Mouse (Mus musculus): ENCODE data around the gene Pcsk4.

Pcsk4 gene

DNA sequence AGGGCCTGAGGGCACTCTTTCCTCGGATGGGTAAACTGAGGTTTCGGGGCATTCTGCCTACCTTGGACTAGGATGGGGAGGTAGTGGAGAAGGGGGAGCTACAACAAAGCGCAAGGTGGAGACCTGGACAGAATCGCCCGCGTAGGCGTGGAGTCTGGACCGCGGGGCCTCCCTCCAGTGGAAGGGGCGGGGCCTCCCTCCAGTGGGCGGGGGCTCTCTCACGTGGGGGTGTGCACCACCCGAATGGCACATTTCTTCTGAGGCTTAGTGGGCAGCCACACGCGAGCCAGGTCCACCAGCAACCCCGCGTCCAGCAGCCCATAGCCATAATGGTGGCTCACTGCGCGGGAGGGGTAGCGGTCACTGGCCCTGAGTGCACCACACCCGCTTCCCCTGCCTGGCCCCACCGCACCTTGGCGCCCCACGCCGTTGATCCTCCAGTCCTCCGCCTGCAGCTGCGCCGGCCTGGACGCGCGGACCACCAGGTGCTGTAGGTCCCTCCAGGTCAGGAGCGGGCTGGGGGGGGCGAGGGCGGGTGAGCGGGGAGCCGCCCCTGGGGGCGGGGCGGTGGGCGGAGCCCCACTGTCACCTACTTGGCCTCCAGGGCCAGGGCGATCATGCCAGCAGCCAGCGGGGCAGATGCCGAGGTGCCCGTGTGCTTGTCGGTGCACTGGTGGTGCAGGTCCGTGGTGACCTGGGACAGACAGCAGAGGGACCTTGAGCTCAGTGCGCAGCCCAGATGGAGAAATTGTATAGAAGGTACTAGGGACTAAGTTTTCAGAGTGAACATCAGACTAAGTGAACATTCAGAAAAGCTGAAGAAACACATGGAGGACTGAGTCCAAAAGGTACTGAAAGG, 5.8 kb downstream of the Pcsk4 start:
- no peak for DNase-seq (ENCODE audit: low read depth)

DNA sequence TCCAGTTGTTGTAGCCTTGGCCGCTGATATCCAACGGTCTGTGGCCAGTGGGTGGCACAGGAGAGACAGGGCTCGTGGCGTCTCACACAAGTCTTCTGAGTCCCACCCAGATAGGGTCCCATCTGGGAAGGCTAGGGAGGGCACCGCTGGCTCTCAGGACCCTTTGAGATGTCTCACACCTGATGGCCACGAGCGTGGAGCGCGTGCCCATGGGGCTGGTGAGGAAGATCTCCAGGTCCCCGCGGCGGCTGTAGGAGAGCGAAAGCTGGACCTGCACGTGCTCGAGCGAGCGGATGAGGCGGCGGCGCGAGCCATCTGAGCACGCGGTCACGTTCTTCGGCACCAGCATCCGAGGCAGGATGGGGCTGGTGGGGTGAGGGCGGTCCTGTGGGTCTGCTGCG, 6.5 kb downstream of the Pcsk4 start:
- DNase-seq (ENCODE audit: low read depth): no peak

DNA sequence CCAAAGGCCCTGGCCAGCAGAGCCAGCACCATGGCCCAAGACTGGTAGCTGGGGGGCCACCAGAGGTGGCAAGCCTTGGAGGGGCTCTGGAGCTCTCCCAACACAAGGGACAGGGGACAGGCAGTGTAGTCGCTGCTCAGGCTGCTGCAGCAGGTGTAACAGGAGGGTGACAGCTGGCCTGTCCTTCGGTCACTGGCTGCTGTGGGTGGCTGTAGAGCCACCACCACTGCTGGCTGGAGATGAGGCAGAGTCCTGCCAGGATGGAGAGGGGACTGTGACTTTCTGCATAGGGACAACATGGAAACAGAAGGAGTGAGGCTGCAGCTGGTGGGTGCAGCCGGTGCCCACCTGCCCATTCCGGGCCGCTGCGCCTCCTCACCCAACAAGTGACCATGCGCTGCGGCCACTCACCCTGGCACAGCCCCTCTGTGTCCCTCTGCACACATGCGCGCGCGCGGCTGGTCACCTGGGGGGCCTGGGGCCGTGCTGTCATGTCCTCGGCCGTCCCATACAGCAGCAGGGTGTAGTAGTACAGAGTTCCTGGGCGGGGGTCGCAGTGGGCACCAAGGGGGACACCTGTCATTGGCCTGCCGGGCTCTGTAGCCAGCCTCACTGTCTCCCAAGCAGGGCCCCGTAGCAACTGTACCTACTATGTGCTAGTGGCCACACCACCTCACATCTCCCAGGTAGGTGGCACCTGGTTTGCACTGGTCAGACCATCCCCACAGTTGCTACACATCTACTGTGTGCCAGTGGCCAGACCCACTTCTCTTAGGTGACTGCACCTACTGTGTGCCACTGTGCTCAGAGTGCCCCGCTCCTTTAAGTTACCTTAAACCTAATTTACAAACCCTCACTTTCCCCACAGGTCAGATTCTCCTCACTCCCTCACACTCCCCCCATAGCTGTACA, 7.4 kb downstream of the Pcsk4 start:
- no peak for DNase-seq (ENCODE audit: low read depth)

DNA sequence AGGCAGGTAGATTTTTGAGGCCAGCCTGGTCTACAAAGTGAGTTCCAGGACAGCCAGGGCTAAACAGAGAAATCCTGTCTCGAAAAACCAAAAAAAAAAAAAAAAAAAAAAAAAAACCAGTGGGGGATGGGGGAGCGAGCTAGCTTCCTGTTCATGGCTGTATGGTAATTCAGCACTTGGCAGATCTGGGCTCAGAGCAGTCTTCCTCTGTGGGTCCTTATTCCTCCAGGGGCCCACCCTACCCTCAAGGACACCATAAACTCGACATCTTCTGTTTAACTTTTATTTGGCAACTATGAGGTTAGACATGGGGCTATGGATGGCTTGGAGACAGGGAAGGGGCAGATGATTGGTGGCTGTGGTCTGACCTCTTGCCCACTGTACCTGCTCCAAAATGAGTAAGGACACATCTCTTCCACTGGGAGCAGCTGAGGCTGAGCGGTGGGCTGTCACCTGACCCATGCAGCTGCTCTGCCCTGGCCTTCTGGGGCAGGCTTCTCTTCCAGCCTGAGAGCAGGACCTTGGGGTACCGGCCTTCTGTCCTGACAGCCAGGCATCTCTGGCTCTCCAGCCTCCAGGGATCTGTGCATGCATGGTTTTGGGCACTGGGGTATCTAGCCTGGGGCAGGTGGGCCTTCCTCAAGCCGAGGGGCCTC, 8.2 kb downstream of the Pcsk4 start:
- no peak for DNase-seq (ENCODE audit: low read depth)

DNA sequence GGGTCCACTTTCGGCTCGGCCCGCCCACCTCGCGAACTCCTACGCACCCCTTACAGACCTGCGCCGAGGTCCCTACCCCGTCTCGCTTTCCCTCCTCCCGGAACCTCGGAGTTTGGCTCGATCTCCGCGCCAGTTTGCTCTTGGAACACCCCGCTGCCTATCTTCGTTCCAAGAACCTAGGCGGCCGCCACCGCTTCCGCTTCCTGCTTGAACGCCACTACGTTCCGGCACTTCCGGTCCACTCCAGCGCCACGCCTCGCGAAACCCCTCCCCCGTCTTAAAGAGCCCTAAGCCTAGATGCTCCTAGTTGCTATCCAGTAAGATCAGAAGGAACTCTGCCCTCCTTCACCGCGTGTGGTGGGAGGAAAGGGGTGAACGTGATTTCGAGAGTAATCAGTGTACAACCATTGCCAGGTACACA, 8.9 kb downstream of the Pcsk4 start, which contains the start of gene 2310011J03Rik:
2310011J03Rik (minus strand) TSS at position 198 of the 421 bp plus-strand sequence.
- DNase-seq (ENCODE audit: low read depth): peak; percentile 85

DNA sequence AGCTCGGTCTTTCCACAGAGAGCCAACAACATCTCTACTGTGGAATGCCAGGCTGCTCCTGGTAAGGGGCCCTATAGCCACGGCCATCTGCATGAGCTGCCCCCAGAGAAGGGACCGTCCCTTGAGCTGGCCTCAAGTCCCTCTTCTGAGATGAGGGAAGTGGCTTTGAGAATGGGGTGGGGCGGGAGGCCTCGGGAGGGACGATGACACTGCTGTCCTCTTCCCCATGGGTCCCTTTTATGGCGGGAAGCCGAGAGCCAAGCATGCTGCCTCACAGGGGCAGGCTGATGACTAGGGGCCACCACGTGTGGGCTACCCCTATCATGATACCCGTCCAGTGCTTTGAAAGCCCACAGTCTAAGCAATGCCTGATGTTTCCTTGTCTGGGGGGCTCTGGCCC, 12.3 kb downstream of the Pcsk4 start:
- no peak for DNase-seq (ENCODE audit: low read depth)

DNA sequence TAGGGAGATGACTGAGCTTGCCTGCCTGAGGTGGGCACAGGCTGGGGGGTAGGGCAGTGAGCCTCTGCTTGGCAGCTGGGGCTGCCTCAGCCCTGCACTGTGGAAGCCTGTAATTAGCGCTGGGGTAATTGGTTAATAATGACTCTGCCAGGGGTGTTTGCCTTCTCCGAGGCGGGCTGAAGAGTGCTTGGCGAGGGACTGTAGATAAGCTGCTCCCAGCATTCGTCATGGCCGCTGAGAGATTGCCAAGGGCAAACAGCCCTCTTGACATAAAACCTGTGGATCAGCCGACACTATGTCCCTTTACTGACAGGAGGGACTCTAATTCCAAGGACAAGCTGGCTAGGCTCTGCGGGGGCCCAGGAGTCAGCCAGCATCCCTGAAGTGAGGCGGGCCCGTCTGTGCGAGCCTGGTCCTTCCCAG, 12.9 kb downstream of the Pcsk4 start:
- DNase-seq (ENCODE audit: low read depth): no peak

DNA sequence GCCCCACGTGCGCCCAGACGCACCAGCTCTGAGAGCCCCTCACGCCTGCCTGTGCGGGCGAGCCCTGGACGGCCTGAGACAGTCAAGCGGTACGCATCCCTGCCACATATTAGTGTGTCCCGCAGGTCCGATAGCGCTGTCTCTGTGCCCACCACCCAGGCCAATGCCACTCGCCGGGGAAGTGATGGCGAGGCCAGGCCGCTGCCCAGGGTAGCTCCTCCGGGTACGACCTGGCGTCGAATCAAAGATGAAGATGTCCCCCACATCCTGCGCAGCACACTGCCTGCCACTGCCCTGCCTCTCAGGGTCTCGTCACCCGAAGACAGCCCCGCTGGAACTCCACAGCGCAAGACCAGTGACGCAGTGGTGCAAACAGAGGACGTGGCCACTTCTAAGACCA, 14.0 kb downstream of the Pcsk4 start:
- no peak for DNase-seq (ENCODE audit: low read depth)

DNA sequence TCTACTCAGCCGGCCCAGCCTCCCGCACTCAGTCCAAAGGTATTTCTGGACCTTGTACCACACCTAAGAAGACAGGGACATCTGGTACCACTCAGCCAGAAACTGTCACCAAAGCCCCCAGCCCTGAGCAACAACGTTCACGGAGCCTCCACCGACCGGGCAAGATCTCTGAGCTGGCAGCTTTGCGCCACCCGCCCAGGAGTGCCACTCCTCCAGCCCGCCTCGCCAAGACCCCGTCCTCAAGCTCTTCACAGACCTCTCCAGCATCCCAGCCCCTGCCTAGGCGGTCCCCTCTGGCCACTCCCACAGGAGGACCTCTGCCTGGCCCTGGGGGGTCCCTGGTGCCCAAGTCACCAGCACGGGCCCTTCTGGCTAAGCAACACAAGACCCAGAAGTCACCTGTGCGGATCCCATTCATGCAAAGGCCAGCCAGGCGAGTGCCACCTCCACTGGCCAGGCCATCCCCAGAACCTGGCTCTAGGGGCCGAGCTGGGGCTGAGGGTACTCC, 14.8 kb downstream of the Pcsk4 start:
- no peak for DNase-seq (ENCODE audit: low read depth)

DNA sequence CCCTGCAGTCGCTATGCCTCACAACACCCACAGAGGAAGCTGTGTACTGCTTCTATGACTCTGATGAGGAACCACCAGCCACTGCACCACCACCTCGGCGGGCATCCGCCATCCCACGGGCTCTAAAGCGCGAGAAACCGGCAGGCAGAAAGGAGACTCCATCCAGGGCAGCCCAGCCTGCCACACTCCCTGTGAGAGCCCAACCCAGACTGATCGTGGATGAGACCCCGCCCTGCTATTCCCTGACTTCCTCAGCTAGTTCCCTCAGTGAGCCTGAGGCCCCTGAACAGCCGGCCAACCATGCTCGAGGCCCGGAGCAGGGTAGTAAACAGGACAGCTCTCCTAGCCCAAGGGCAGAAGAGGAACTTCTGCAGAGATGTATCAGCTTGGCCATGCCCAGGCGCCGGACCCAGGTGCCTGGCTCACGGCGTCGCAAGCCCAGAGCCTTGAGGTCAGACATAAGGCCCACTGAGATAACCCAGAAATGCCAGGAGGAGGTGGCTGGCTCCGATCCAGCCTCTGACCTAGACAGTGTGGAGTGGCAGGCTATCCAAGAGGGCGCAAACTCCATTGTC, 15.6 kb downstream of the Pcsk4 start:
- no peak for DNase-seq (ENCODE audit: low read depth)

DNA sequence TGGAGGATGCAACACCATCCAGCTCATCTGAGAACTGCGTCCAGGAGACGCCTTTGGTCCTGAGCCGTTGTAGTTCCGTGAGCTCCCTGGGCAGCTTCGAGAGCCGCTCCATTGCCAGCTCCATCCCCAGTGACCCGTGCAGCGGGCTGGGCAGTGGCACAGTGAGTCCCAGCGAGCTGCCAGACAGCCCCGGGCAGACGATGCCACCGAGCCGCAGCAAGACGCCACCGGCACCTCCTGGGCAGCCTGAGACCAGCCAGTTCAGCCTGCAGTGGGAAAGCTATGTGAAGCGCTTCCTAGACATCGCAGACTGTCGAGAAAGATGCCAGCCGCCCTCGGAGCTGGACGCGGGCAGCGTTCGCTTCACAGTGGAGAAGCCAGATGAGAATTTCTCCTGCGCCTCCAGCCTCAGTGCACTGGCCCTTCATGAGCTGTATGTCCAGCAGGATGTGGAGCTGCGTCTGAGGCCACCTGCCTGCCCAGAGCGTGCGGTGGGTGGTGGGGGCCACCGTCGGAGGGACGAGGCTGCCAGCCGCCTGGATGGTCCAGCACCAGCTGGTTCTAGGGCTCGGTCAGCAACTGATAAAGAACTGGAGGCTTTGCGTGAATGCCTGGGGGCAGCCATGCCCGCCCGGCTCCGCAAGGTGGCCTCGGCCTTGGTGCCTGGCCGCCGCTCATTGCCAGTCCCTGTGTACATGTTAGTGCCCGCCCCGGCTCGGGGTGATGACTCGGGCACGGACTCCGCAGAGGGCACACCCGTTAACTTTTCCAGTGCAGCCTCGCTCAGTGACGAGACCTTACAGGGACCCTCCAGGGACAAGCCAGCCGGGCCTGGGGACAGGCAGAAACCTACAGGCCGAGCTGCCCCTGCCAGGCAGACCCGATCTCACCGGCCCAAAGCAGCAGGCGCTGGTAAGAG, 16.5 kb downstream of the Pcsk4 start:
- DNase-seq (ENCODE audit: low read depth): no peak

DNA sequence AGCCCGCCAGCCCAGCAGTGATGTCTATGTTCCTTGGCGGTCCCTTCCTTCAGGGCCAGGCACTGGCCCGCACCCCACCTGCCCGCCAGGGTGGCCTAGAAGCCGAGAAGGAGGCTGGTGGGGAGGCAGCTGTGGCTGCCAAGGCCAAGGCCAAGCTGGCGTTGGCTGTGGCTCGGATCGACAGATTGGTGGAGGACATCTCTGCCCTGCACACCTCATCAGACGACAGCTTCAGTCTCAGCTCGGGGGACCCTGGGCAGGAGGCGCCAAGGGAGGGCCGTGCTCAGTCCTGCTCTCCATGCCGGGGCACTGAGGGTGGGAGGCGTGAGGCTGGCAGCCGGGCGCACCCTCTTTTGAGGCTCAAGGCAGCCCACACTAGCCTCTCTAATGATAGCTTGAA, 17.7 kb downstream of the Pcsk4 start:
- DNase-seq (ENCODE audit: low read depth): no peak

DNA sequence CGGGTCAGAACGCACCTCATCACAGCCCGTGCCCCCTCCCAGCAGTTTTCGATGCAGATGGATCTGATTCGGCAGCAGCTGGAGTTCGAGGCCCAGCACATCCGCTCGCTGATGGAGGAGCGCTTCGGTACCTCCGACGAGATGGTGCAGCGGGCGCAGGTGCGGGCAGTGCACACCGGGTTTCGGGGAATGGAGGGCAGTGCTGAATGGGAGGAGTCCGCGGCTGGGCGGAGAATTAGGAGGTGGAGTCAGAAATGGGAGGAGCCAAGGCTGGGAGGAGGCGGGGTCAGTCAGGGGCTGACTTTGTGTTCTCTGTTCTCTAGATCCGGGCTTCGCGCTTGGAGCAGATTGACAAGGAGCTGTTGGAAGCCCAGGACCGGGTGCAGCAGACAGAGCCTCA, 24.4 kb downstream of the Pcsk4 start:
- DNase-seq (ENCODE audit: low read depth): no peak

DNA sequence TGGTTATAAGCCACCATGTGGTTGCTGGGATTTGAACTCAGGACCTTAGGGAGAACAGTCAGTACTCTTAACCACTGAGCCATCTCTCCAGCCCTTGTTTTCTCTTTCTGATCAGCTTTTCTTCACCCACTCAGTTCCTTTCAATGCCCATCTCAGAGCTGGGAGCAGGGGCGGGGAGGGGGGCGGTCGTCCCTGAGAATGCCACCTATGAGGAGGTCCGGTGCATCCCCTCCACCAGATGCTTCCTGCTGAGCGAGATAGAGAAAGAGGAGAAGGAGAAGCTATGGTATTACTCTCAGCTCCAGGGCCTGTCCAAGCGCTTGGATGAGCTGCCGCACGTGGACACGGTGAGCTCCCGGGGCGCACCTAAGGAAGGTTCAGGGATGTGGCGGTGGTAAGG, 24.8 kb downstream of the Pcsk4 start:
- no peak for DNase-seq (ENCODE audit: low read depth)

DNA sequence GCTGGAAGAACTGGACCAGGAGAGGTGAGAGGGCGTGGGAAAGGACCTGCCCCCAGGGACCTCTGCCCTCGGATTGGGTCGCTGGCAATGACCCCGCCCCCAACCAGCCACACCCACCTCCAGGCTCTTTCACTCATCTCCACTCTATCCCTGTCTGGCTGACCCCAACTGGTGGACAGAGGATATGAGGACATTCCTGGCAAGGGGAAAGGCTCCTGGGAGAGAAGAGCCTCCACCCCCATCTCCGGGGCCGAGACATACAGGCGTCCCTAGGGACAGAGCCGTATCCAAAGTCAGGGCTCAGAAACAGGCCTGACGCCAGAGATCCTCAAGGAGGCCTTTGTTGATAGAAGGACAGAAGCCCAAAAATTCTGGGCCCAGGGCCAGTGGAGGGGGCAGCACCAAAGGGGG, 26.8 kb downstream of the Pcsk4 start:
- no peak for DNase-seq (ENCODE audit: low read depth)

DNA sequence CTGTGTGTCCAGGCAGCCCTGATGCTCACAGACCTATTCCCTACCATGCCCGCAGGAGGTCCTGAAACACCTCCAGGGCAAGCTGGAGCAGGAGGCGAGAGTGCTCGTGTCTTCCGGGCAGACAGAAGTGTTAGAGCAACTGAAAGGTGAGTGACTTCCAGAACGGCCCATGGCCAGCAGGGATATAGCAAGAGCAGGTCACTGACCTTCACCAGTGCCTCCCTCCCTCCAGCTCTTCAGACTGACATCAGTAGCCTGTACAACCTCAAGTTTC, 27.3 kb downstream of the Pcsk4 start:
- DNase-seq (ENCODE audit: low read depth): no peak

DNA sequence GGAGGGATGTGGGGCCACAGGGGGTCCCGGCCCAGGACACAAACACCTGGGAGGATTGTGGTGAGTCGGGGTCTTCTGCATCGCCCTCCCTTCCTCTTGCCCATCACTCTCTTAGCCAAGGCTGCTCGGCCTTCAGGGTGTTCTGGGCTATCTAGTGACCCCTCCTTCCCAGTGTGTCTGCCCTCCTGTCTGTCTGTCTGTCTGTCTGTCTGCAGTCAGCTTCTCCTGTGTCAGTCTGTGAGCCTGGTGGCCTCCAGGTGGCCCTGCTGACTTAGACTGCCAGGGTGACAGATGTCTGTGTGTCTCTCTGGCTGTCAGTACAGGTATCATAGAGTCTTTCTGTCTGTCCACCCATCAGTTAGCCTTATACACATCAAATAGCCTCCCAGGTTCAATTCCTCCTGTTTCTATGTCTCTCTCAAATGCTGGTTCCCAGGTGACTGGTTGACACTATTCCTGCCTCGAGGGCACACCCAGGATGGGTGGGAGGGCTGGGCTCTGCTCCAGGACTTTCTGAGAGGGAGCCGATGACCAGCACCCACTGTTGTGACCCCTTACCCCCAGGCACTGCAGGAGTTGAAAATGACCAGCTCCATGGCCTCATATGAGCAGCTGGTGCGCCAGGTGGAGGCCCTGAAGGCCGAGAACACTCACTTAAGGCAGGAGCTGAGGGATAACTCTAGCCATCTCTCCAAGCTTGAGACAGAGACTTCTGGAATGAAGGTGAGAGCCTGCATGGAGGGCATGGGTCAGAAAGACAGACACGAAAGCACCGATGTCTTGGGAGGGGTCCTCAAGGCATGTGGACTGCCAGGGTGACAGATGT, 27.8 kb downstream of the Pcsk4 start:
- no peak for DNase-seq (ENCODE audit: low read depth)

DNA sequence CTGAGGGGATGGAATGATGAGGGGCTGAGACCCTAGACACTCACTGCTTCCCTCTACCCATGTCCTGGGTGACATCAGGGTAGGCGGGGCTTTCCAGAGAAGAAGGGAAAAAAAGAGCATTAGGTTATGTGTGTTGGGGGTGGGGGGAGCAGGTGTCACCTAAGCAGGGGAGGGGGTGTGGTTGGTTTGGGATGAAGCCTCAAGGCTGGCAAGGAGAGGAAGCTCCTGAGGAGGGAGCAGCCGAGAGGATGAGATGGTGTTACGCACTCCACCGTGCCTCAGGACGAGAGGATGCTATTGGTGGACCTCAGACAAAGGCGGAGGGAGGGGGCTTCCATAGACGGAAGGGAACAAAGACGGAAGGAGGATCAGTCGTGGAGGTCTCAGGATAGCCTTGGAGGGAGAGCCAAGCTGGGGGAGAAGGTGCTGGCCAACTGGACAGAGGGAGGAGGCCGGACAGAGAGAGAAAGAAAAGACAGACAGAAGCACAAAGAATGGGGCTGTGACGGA, 28.6 kb downstream of the Pcsk4 start:
- no peak for DNase-seq (ENCODE audit: low read depth)

DNA sequence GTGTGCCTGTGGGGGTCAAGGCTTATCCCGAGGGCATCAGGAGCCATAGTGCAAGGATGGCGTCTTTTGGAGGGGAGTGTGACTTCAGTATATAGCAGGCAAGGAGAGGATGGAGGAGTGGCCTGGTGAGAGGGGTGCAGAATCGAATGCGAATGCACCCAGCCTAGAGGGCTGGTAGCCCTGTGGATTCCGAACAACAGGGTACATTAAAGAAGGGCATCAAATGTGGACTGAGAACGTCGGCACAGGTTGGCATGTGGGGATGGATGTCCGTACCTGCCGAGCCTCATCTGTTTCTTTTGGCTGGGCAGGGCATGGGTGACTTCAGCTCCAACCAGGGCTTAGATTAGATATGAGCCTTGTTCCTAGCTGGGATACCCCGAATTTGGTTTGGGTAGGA, 29.5 kb downstream of the Pcsk4 start:
- no peak for DNase-seq (ENCODE audit: low read depth)

DNA sequence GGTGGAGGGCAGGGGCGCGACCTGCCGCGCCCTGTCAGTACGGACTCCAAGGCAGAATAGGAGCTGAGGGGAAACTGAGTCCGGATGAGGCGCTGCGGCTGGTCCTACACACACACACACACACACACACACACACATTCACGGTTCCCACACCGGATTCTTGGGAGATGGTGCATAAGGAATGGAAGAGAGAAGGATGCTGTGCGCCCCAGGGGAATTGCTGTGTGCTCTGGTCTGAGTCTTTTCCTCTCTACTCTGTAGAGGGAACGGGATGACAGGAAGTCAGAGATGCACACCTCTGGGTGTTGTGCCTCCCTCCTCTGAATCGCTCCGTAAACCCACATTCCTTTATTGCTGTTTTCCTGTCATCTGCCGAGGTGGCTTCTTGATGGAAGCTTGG, 30.0 kb downstream of the Pcsk4 start:
- DNase-seq (ENCODE audit: low read depth): no peak

Measured in c-Kit-positive CD71-negative TER-119-negative erythroid progenitor cells, embryonic 14.5 days (primary cell).